Comparison of ENCODE assay signal across 10 mouse cellular contexts in genomic region chr15:77182800-77183199, GRCm38 (mm10).
A peak's percentile ranks its signal among the peaks of the same experiment; 100 is the strongest.
DNase-seq lines count a peak whose midpoint lies in the region; ATAC-seq lines count a peak whose summit lies in the region.
"Had no signal": no experiment of that assay in that cellular context is flagged by ENCODE, and none has a peak within 500 bp of the region (broad histone marks: within the 10 kb centered on the region; RNA-seq: fewer than 3 reads in every experiment).

No protein-coding gene starts in this region.

- no peak overlapping the region for H3K4me3 ChIP-seq in kidney, embryonic 16.5 days (ENCODE audit: low read length)
- no peak overlapping the region for H3K4me3 ChIP-seq in embryonic facial prominence, embryonic 15.5 days (replicated peaks)

- peak; percentile 66 for DNase-seq in adrenal gland, postnatal 10 days
- DNase-seq in adrenal gland, adult 18-20 months (ENCODE audit: low spot score in 2 of 2): no peak
- DNase-seq in kidney, adult 18-20 months: peak; percentile 25
- peak; percentile 56 for DNase-seq in brain, adult 2 months (ENCODE audit: low read depth, low spot score)
- no peak for DNase-seq in thymus, postnatal 25 days

- H3K36me3 ChIP-seq in kidney, embryonic 16.5 days (ENCODE audit: insufficient read depth, low read length): 0 out of 2 replicates have a peak, but pooled peaks cover 4% of the 10 kb centered on the region
- H3K36me3 ChIP-seq in embryonic facial prominence, embryonic 15.5 days: 0 out of 2 replicates have a peak, but pooled peaks cover 2% of the 10 kb centered on the region

- H3K4me1 ChIP-seq in kidney, embryonic 16.5 days (ENCODE audit: insufficient read depth, low read length): peaks cover 10% of the 10 kb centered on the region; the same call in 1 of the 2 replicates
- H3K4me1 ChIP-seq in embryonic facial prominence, embryonic 15.5 days: peaks cover 16% of the 10 kb centered on the region

- no peak overlapping the region for H3K9ac ChIP-seq in kidney, embryonic 16.5 days (replicated peaks; ENCODE audit: low read length)
- no peak overlapping the region for H3K9ac ChIP-seq in embryonic facial prominence, embryonic 15.5 days
- H3K9ac ChIP-seq: liver, embryonic 14.5 days had no signal

- 76% methylated on average over 5 of the region's 5 CpGs for WGBS in kidney, embryonic 16.5 days
- 52% methylated on average over 5 of the region's 5 CpGs for WGBS in embryonic facial prominence, embryonic 15.5 days

- H3K4me2 ChIP-seq in kidney, embryonic 16.5 days (replicated peaks; ENCODE audit: low read depth, low read length): no peak overlapping the region
- H3K4me2 ChIP-seq in embryonic facial prominence, embryonic 15.5 days (replicated peaks): no peak overlapping the region

- H3K27ac ChIP-seq in kidney, embryonic 16.5 days (ENCODE audit: low read length): no peak overlapping the region
- H3K27ac ChIP-seq in embryonic facial prominence, embryonic 15.5 days (replicated peaks): peak overlapping the region; percentile 63
- H3K27ac ChIP-seq: liver, embryonic 14.5 days had no signal

- peaks cover 3% of the 10 kb centered on the region; the same call in 1 of the 2 replicates for H3K9me3 ChIP-seq in kidney, embryonic 16.5 days (ENCODE audit: low read length)
- H3K9me3 ChIP-seq in embryonic facial prominence, embryonic 15.5 days (replicated peaks): no peaks in the 10 kb centered on the region

- no peaks in the 10 kb centered on the region for H3K27me3 ChIP-seq in kidney, embryonic 16.5 days (ENCODE audit: insufficient read depth, low read length)
- no peaks in the 10 kb centered on the region for H3K27me3 ChIP-seq in embryonic facial prominence, embryonic 15.5 days

- no peak for ATAC-seq in kidney, embryonic 16.5 days (ENCODE audit: low FRiP score, low TSS enrichment)
- no peak for ATAC-seq in embryonic facial prominence, embryonic 15.5 days (ENCODE audit: insufficient number of reproducible peaks, low FRiP score, low TSS enrichment, low read depth)
- no peak for ATAC-seq in inflammation-experienced regulatory T-cells, adult 6 months
- ATAC-seq: hindbrain, embryonic 16.5 days had no signal

Comparison
In these comparisons a context has a peak if more than half of its experiments do, and no peak if none do; other contexts are left out.
1. DNase-seq: peak in adrenal gland, postnatal 10 days (single experiment), kidney, adult 18-20 months (single experiment) and brain, adult 2 months (single experiment); none in adrenal gland, adult 18-20 months (0 of 2) and thymus, postnatal 25 days (single experiment).